Mouse (Mus musculus) heart, embryonic 14.5 days (tissue): ENCODE results near the gene Sirt7. TPM values are rescaled to one million over a fixed set of nuclear protein-coding genes. Genes with fewer than 3 reads are reported as not detected.

Source experiments
- ATAC-seq: fragments of 200-750 bp; cut with Nextera tagmentation; 2 replicates; pipeline ENCODE4 v1.8.0; 2017; ENCODE audit warnings: low read depth, moderate TSS enrichment; ENCODE audit not compliant: insufficient number of reproducible peaks, insufficient read depth, low FRiP score
- H3K27ac ChIP-seq, 2 experiments: fragments of 200-500 bp in 1 of 2; fragments of 300-500 bp in 1 of 2; sonication (generic) in 1 of 2; replicated peaks in 1 of 2; 2 replicates each; pipeline ENCODE4 v1.5.1; 2012 to 2014; ENCODE audit warnings: low read depth in 2 of 2, low read length in 2 of 2, control low read depth in 1 of 2, mild to moderate bottlenecking in 1 of 2, mixed read lengths in 1 of 2; ENCODE audit not compliant: control insufficient read depth in 1 of 2, insufficient read depth in 1 of 2
- H3K27me3 ChIP-seq: fragments of 300-500 bp; sonication (generic); 2 replicates; pipeline ENCODE4 v1.6.1; 2014; ENCODE audit warnings: mild to moderate bottlenecking, low read length, control low read depth; ENCODE audit not compliant: control insufficient read depth, insufficient read depth
- H3K36me3 ChIP-seq: fragments of 300-500 bp; sonication (generic); 2 replicates; pipeline ENCODE4 v1.6.1; 2014; ENCODE audit warnings: mild to moderate bottlenecking, control low read depth, low read length, mixed read lengths; ENCODE audit not compliant: control insufficient read depth, insufficient read depth
- H3K4me1 ChIP-seq, 2 experiments: fragments of 200-500 bp in 1 of 2; fragments of 300-500 bp in 1 of 2; sonication (generic) in 1 of 2; 2 replicates each; pipeline ENCODE4 v1.6.1; 2012 to 2014; ENCODE audit warnings: low read length in 2 of 2, control low read depth in 1 of 2, mixed read lengths in 1 of 2; ENCODE audit not compliant: control insufficient read depth in 2 of 2, insufficient read depth in 2 of 2
- H3K4me2 ChIP-seq: fragments of 300-500 bp; sonication (generic); 2 replicates; pipeline ENCODE4 v1.6.1; 2014; ENCODE audit warnings: mild to moderate bottlenecking, low read length
- H3K4me3 ChIP-seq, 2 experiments: fragments of 200-500 bp in 1 of 2; fragments of 300-500 bp in 1 of 2; sonication (generic) in 1 of 2; 2 replicates each; pipeline ENCODE4 v1.5.1; 2012 to 2014; ENCODE audit warnings: low read length in 2 of 2, mild to moderate bottlenecking in 2 of 2, control low read depth in 1 of 2, low read depth in 1 of 2, moderate library complexity in 1 of 2; ENCODE audit not compliant: control insufficient read depth in 1 of 2, insufficient read depth in 1 of 2
- H3K9ac ChIP-seq: fragments of 300-500 bp; sonication (generic); 2 replicates; pipeline ENCODE4 v1.6.1; 2014; ENCODE audit warnings: mild to moderate bottlenecking, low read length
- H3K9me3 ChIP-seq: fragments of 300-500 bp; sonication (generic); 2 replicates; pipeline ENCODE4 v1.6.1; 2016; ENCODE audit warnings: low read length, control low read depth; ENCODE audit not compliant: control insufficient read depth
- WGBS: fragments of 180-500 bp; shearing (Covaris S2); extraction: QIAGEN DNeasy Blood & Tissue Kit; methylation state at CpG from one replicate; pipeline ENCODE4 v1.1.7; 2014; 5-methylcytosine and 5-hydroxymethylcytosine counted together
- polyA plus RNA-seq: library from polyadenylated mRNA; unstranded; fragments of >200 nt; fragmentation: Nextera tagmentation; extraction: Ambion mirVana; gene quantifications from 2 replicates; pipeline ENCODE4 v1.2.1, GENCODE M21; 2014

Sirt7 gene
- polyA plus RNA-seq, 1 experiment from 2014 or later: 18.5 TPM

DNA sequence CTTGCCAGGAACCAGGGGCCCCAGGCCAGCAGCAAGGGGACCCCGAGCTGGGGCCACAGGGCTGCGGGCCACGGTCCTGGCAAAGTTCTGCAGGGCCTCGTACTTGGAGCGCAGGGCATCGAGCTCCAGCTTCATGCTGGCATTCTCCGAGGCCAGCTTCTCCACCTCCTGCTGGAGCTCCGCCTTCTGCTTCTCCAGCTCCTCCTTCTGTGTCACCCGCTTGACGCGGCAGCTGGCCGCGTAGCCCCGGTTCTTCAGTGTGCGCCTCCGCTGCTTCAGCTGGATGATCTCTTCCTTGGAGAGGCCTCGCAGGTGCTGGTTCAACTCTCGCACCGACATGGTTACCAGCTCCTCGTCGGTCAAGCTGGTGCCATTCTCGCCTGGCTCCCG is 4.3 kb upstream of the Sirt7 start:
- WGBS: 80% methylated on average over 23 of the region's 23 CpGs
- H3K4me1 ChIP-seq: peaks cover 30 to 41% of the 10 kb centered on the region in 2 experiments
- H3K9me3 ChIP-seq: no peaks in the 10 kb centered on the region
- H3K27me3 ChIP-seq: no peaks in the 10 kb centered on the region
- no peak for ATAC-seq
- H3K4me3 ChIP-seq: no peak overlapping the region
- H3K36me3 ChIP-seq: peaks cover 21% of the 10 kb centered on the region
- peak overlapping the region; percentile 49 to 63; a peak in 2 of 4 replicates for H3K27ac ChIP-seq
- no peak overlapping the region for H3K9ac ChIP-seq
- H3K4me2 ChIP-seq: peak overlapping the region; percentile 76; the same call in 1 of the 2 replicates

DNA sequence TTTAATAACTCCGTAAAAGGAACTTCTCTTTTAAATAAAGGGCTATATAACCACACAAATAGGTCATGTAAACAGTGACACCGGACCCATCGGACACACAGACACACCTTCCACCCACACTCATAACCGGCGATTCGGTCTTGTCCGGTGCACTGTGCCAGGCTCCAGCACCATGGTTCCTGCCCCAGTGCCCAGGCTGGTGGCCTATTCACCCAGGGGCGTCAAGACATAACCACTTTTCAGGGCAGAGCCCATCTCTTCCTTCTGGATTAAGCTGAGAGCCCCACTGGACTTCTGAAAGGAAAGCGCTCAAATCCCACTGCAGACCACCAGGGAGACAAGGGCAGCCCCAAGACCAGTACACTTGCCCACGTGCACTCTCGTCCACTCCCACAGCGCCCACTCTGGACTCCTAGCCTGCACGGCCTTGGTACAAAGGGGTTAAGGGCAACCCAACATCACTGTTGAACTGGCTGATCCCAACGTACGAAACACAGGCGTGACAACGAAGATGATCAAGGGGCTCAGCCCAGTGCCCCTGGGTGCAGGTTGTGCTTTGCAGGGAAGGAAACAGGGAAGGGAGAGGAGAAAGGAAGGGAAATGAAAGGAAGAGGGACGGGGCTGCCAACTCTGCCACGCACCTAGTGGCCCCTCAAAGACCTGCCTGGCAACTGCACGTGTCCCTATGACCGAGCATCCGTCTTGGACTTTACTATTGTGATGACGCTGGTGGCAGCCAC is 3.7 kb upstream of the Sirt7 start:
- peaks cover 30 to 45% of the 10 kb centered on the region in 2 experiments for H3K4me1 ChIP-seq

GRCm38 (mm10) chr11:120627468-120628300 is 2.6 kb upstream of the Sirt7 start:
- ATAC-seq: no peak
- H3K4me3 ChIP-seq: no peak overlapping the region
- H3K9me3 ChIP-seq: no peaks in the 10 kb centered on the region
- H3K9ac ChIP-seq: no peak overlapping the region
- H3K4me2 ChIP-seq: no peak overlapping the region
- 86% methylated on average over 22 of the region's 22 CpGs for WGBS
- no peak overlapping the region for H3K27ac ChIP-seq
- H3K4me1 ChIP-seq: peaks cover 30 to 46% of the 10 kb centered on the region in 2 experiments
- no peaks in the 10 kb centered on the region for H3K27me3 ChIP-seq
- H3K36me3 ChIP-seq: peaks cover 28% of the 10 kb centered on the region

More for the DNA sequence above, 3.7 kb upstream of the Sirt7 start:
- Histone ChIP-seq H3K27me3 (no peaks in the 10 kb centered on the region), H3K9ac (no peak overlapping the region), H3K9me3 (no peaks in the 10 kb centered on the region), H3K4me2 (no peak overlapping the region; the same call in 1 of the 2 replicates), H3K4me3 (no peak overlapping the region), H3K36me3 (peaks cover 21% of the 10 kb centered on the region), H3K27ac (no peak overlapping the region)
- ATAC-seq: no peak
- WGBS: 94% methylated on average over 23 of the region's 23 CpGs

- Histone ChIP-seq H3K9ac (no peak overlapping the region), H3K36me3 (peaks cover 36% of the 10 kb centered on the region), H3K4me3 (no peak overlapping the region), H3K27ac (no peak overlapping the region), H3K4me2 (no peak overlapping the region), H3K9me3 (no peaks in the 10 kb centered on the region), H3K27me3 (no peaks in the 10 kb centered on the region), H3K4me1 (peaks cover 26 to 42% of the 10 kb centered on the region in 2 experiments)
- 87% methylated on average over 11 of the region's 11 CpGs for WGBS
- no peak for ATAC-seq
These were observed 1.9 kb upstream of the Sirt7 start for GRCm38 (mm10) chr11:120626785-120627467.

DNA sequence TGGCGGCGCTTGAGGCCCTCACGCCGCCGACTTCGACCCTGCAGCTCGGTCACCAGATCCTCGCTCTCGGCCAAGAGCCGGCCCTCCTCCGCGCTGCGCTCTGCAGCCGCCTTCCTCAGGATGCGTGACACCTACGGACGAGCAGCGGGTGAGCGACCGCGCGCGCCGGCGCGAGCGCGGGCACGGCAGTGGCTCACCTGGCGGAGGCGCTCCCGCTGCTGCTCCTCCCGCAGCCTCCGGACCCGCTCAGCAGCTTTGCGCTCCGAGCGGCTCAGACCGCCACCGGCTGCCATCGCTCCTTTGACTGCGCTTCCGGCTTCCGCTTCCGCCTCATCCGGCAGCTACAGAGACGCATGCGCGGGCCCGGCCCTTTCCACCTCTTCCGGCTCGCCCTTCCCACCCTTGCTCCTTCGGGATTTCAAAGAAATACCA is 344 bp downstream of the Sirt7 start:
- ATAC-seq: peak; percentile 69
- H3K9ac ChIP-seq: peak overlapping the region; percentile 78
- under 1% methylated on average over 52 of the region's 53 CpGs for WGBS
- H3K9me3 ChIP-seq: no peaks in the 10 kb centered on the region
- peak overlapping the region; percentile 86 to 97 for H3K4me3 ChIP-seq
- peaks cover 56% of the 10 kb centered on the region for H3K36me3 ChIP-seq
- H3K27ac ChIP-seq: peak overlapping the region; percentile 6 to 76
- peak overlapping the region; percentile 97 for H3K4me2 ChIP-seq
- H3K27me3 ChIP-seq: no peaks in the 10 kb centered on the region
- H3K4me1 ChIP-seq: peaks cover 9 to 20% of the 10 kb centered on the region in 2 experiments; a peak in 3 of 4 replicates

DNA sequence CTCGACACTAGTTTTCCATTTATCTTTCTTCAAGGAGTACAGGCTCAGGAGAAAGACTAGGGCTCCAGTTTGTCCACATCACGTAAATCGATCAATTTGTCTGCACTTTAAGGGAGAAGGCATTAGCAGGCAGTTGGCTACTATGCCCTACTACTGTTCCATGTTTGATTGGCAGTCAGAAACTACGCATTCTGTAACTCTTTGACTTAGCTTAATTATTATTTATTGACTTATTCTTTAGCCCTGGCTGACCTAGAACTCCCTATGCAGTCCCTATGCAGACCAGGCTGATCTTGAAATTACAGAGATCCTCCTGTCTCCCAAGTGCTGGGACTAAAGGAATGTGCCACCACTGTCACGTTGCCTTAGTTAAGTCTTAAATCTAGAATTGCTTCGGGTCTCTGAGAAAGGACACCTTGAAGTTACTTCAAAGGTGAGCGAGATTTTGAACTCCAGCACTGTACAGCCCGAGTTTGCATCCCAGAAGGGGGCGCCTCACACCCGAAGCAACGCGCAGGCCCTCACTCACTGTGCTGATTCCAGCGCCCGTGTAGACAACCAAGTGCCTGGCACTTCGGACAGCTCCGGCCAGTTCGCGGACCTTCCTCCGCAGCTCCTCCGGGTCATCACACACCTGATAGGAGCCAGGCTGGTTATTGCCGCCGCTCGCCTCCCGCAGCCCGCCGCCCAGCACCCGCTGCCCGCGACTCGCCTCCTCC is 920 bp downstream of the Sirt7 start:
- peak overlapping the region; percentile 97 for H3K4me2 ChIP-seq
- peaks cover 5 to 15% of the 10 kb centered on the region in 2 experiments; a peak in 3 of 4 replicates for H3K4me1 ChIP-seq
- WGBS: 12% methylated on average over 29 of the region's 30 CpGs
- peaks cover 57% of the 10 kb centered on the region for H3K36me3 ChIP-seq
- no peaks in the 10 kb centered on the region for H3K27me3 ChIP-seq
- no peaks in the 10 kb centered on the region for H3K9me3 ChIP-seq
- H3K27ac ChIP-seq: peak overlapping the region; percentile 6 to 76; a peak in 3 of 4 replicates
- peak overlapping the region; percentile 78 for H3K9ac ChIP-seq
- peak; percentile 76 for ATAC-seq
- H3K4me3 ChIP-seq: peak overlapping the region; percentile 86 to 97

GRCm38 (mm10) chr11:120622805-120623204 is 2.2 kb downstream of the Sirt7 start:
- no peak overlapping the region for H3K4me3 ChIP-seq
- no peak overlapping the region for H3K27ac ChIP-seq
- 89% methylated on average over 6 of the region's 6 CpGs for WGBS
- H3K9ac ChIP-seq: no peak overlapping the region
- H3K4me1 ChIP-seq: peaks cover 8 to 15% of the 10 kb centered on the region in 2 experiments; a peak in 3 of 4 replicates
- H3K36me3 ChIP-seq: peaks cover 61% of the 10 kb centered on the region
- H3K4me2 ChIP-seq: no peak overlapping the region
- no peaks in the 10 kb centered on the region for H3K9me3 ChIP-seq
- no peaks in the 10 kb centered on the region for H3K27me3 ChIP-seq
- no peak for ATAC-seq
